Mouse (Mus musculus): Measurements from ENCODE around the gene Trabd. TPM values are rescaled to one million over a fixed set of nuclear protein-coding genes. Genes with fewer than 3 reads are reported as not detected.
A peak's percentile ranks its signal among the peaks of the same experiment; 100 is the strongest.

The Trabd gene
- polyA plus RNA-seq, 1 experiment from 2014 or later, result 39.2 TPM

DNA sequence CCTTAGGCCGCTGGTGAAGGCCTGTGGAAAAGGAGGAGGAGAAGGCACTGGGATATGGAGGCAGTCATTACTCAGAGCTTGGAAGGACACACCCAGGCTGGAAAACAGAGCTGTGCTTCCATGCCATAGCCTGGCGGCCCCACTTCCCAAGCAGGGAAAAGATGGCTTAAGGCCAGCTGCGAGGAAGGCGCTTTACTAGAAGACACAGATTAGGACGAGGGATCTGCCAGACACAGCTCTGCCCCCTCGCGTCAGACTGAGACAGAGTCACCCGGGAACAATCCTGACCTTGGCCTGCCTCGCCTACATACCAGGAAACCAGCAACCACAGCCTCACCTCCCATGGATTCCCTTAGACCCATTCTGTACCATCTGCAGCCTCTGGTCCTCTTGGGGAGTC lies 35.2 kb downstream of the Trabd start:
- no peak for ATAC-seq
- Histone ChIP-seq H3K9me3 (ENCODE audit: control insufficient read depth, low read length) (no peaks in the 10 kb centered on the region), H3K4me1 (ENCODE audit: control insufficient read depth, insufficient read depth, low read depth, low read length) (no peaks in the 10 kb centered on the region), H3K9ac (ENCODE audit: low read depth, low read length) (no peak overlapping the region), H3K27me3 (replicated peaks; ENCODE audit: control insufficient read depth, insufficient read depth, low read length) (no peaks in the 10 kb centered on the region), H3K27ac (ENCODE audit: low read depth, low read length) (no peak overlapping the region), H3K4me2 (ENCODE audit: low read length) (no peak overlapping the region), H3K4me3 (ENCODE audit: low read length) (no peak overlapping the region), H3K36me3 (ENCODE audit: control insufficient read depth, insufficient read depth, low read length) (peaks cover 52% of the 10 kb centered on the region)
- 88% methylated on average over 9 of the region's 9 CpGs for WGBS

DNA sequence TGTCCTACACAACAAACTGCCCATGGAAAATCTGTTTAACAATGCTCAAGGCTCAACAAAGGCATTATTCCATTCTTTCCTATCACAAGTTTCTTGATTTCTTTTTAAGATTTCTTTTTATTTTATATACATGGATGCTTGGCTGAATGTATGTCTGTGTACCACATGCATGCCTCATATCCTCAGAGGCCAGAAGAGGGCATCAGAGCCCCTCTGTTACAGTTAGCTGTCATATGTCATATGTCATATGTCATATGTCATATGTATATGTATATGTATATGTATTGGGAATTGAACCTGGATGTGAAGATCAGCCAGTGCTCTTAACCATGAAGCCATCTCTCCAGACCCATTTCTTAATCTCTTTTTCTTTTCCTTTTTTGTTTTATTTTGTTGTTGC lies 43.1 kb downstream of the Trabd start:
- Histone ChIP-seq H3K36me3 (ENCODE audit: control insufficient read depth, insufficient read depth, low read length) (peaks cover 18% of the 10 kb centered on the region), H3K4me3 (ENCODE audit: low read length) (no peak overlapping the region), H3K9me3 (ENCODE audit: control insufficient read depth, low read length) (no peaks in the 10 kb centered on the region), H3K27me3 (replicated peaks; ENCODE audit: control insufficient read depth, insufficient read depth, low read length) (no peaks in the 10 kb centered on the region), H3K9ac (ENCODE audit: low read depth, low read length) (no peak overlapping the region), H3K27ac (ENCODE audit: low read depth, low read length) (no peak overlapping the region), H3K4me2 (ENCODE audit: low read length) (no peak overlapping the region), H3K4me1 (ENCODE audit: control insufficient read depth, insufficient read depth, low read depth, low read length) (peaks cover 30% of the 10 kb centered on the region)
- ATAC-seq, result no peak

DNA sequence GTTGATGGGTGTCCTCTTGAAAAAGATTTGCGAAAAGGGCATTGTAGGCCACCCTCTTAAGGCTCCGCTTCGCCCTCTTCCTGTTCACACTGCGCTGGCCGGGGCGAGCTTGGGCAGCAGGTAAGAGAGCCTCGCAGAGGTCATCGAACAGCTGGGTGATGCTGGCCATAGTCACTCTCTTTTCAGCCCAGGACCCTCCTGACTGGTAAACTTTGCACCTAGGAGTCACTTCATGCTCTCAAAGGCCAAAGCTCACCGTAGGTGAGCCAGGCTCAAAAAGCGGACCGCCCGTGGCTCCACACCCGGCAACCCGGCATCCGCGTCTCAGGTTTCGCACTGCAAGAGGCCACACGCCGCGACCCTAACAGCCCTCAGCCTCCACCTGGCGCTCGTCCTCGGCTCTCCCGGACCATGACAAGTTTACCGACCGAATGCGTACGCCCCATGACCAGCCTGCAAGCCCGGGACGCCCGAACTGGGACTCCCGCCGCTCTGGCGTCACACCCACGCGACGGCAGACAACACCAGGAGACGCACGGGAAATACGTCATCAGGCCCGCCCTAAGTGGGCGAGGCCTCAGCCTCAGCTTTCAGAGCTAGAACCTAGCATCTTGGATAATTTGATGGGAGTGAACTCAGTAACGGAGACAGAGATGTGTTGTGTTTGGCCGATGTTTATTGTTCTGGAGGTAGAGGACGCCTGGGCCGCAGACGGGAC lies 47.9 kb downstream of the Trabd start, which contains the start of gene Tubgcp6:
Gene Tubgcp6 (minus strand): TSS at position 464 of the 718 bp plus-strand sequence.
- peak within 1 kb of the TSS; percentile 91 for H3K4me3 ChIP-seq (ENCODE audit: low read length)
- H3K9ac ChIP-seq (ENCODE audit: low read depth, low read length), result peak within 1 kb of the TSS; percentile 86
- peak within 1 kb of the TSS; percentile 98 for H3K4me2 ChIP-seq (ENCODE audit: low read length)
- H3K4me1 ChIP-seq (ENCODE audit: control insufficient read depth, insufficient read depth, low read depth, low read length), result peaks cover 43% of the 10 kb centered on the region
- no peaks in the 10 kb centered on the region for H3K27me3 ChIP-seq (replicated peaks; ENCODE audit: control insufficient read depth, insufficient read depth, low read length)
- no peaks in the 10 kb centered on the region for H3K9me3 ChIP-seq (ENCODE audit: control insufficient read depth, low read length)
- H3K27ac ChIP-seq (ENCODE audit: low read depth, low read length), result peak within 1 kb of the TSS; percentile 89
- ATAC-seq, result peak; percentile 85
- under 1% methylated on average over 47 of the region's 47 CpGs for WGBS
- H3K36me3 ChIP-seq (ENCODE audit: control insufficient read depth, insufficient read depth, low read length), result no peaks in the 10 kb centered on the region

DNA sequence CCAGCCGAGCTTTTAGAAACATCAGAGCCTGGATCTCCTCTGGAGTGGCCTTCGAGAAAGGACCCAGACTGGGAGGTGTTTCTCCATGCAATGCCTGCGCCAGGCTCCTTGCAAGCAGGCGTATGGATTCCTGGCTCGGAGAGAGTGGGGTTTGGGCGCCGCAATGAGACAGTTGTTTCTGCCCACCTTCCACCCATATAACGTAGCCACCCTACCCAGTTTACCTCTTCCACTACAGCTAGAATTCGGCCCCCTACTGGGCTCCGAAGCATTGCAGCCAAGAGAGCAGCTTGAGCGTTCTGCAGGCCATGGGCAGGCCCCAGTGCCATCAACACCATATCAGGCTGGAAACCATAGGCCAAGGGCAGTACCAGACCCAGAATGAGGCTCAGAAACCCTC lies 48.7 kb downstream of the Trabd start:
- no peaks in the 10 kb centered on the region for H3K9me3 ChIP-seq (ENCODE audit: control insufficient read depth, low read length)
- WGBS, result 34% methylated on average over 11 of the region's 11 CpGs
- no peaks in the 10 kb centered on the region for H3K27me3 ChIP-seq (replicated peaks; ENCODE audit: control insufficient read depth, insufficient read depth, low read length)
- peak overlapping the region; percentile 78 for H3K4me2 ChIP-seq (ENCODE audit: low read length)
- ATAC-seq, result 0 out of 2 replicates have a peak, but pooled peaks have one; percentile 7
- H3K27ac ChIP-seq (ENCODE audit: low read depth, low read length), result peak overlapping the region; percentile 89
- peak overlapping the region; percentile 91 for H3K4me3 ChIP-seq (ENCODE audit: low read length)
- peak overlapping the region; percentile 86 for H3K9ac ChIP-seq (ENCODE audit: low read depth, low read length)
- H3K4me1 ChIP-seq (ENCODE audit: control insufficient read depth, insufficient read depth, low read depth, low read length), result peaks cover 47% of the 10 kb centered on the region
- no peaks in the 10 kb centered on the region for H3K36me3 ChIP-seq (ENCODE audit: control insufficient read depth, insufficient read depth, low read length)

DNA sequence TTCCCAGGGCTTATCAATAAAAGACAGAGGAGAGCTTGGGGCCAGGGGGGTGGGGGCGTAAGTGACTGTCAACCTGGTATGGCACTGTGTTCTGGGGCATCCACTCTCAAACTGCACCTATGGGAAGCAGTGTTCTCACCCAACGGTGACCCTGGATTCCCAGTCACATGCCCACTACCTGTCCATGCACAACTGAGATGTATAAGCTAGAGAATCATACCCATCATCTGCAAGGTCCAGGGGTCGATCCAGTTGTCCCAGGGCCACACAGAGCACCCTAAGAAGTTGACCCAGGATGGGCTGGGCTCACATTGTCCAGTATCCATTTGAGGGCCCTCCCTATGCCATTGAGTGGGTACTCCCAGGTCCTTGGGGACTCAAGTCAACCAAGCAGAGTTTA lies 49.4 kb downstream of the Trabd start:
- Histone ChIP-seq H3K4me2 (ENCODE audit: low read length) (no peak overlapping the region), H3K4me1 (ENCODE audit: control insufficient read depth, insufficient read depth, low read depth, low read length) (peaks cover 51% of the 10 kb centered on the region), H3K36me3 (ENCODE audit: control insufficient read depth, insufficient read depth, low read length) (no peaks in the 10 kb centered on the region)

DNA sequence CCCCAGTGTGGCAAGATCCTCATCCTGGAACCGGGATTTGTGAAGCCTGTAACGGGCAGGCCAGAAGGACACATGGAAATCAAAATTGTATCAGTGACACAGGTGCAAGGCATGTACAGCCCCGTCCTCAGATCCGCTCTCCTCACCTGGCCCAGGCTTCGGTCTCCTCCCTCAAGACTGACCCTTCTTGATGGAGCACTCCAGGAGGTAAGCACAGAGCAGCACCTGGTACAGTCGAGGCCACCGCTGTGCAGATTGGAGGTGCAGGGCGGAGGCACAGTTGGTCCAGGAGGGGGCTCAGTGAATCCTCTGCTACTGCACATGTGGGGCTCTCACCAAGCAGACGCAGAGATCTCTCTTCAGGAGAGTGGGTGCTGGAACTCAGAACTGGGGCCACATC lies 50.4 kb downstream of the Trabd start:
- no peaks in the 10 kb centered on the region for H3K36me3 ChIP-seq (ENCODE audit: control insufficient read depth, insufficient read depth, low read length)
- no peak overlapping the region for H3K4me3 ChIP-seq (ENCODE audit: low read length)
- H3K9me3 ChIP-seq (ENCODE audit: control insufficient read depth, low read length), result no peaks in the 10 kb centered on the region
- no peak overlapping the region for H3K27ac ChIP-seq (ENCODE audit: low read depth, low read length)
- no peaks in the 10 kb centered on the region for H3K27me3 ChIP-seq (replicated peaks; ENCODE audit: control insufficient read depth, insufficient read depth, low read length)
- H3K4me2 ChIP-seq (ENCODE audit: low read length), result no peak overlapping the region
- 96% methylated on average over 9 of the region's 9 CpGs for WGBS
- peaks cover 42% of the 10 kb centered on the region for H3K4me1 ChIP-seq (ENCODE audit: control insufficient read depth, insufficient read depth, low read depth, low read length)
- no peak for ATAC-seq
- no peak overlapping the region for H3K9ac ChIP-seq (ENCODE audit: low read depth, low read length)

More for the DNA sequence above, 49.4 kb downstream of the Trabd start:
- WGBS, result 91% methylated on average over 3 of the region's 3 CpGs
- ATAC-seq, result no peak
- H3K27me3 ChIP-seq (replicated peaks; ENCODE audit: control insufficient read depth, insufficient read depth, low read length), result no peaks in the 10 kb centered on the region
- H3K27ac ChIP-seq (ENCODE audit: low read depth, low read length), result no peak overlapping the region
- no peaks in the 10 kb centered on the region for H3K9me3 ChIP-seq (ENCODE audit: control insufficient read depth, low read length)
- H3K4me3 ChIP-seq (ENCODE audit: low read length), result no peak overlapping the region
- peak overlapping the region; percentile 31; the same call in 1 of the 2 replicates for H3K9ac ChIP-seq (ENCODE audit: low read depth, low read length)

DNA sequence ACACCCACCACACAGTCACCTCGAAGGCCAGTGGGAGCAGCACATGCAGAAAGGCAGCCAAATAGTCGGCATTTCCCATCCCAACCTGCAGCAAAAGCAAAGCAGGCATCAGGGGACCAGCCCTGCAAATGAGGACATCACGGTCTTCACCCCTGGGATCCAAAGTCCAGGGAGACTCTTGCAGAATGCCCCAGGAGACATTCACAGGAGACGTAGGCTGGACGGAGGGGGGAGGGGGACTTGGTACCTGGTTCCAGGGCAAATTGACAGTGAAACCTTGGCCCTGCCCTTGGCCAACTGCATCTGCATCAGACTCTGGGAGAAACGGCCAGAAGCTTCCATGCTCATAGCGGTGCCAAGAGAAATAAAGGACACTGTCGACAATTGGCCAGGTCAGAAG lies 51.7 kb downstream of the Trabd start:
- Histone ChIP-seq H3K4me1 (ENCODE audit: control insufficient read depth, insufficient read depth, low read depth, low read length) (peaks cover 30% of the 10 kb centered on the region), H3K9me3 (ENCODE audit: control insufficient read depth, low read length) (no peaks in the 10 kb centered on the region), H3K4me3 (ENCODE audit: low read length) (no peak overlapping the region), H3K27ac (ENCODE audit: low read depth, low read length) (no peak overlapping the region), H3K36me3 (ENCODE audit: control insufficient read depth, insufficient read depth, low read length) (no peaks in the 10 kb centered on the region), H3K4me2 (ENCODE audit: low read length) (no peak overlapping the region), H3K9ac (ENCODE audit: low read depth, low read length) (no peak overlapping the region), H3K27me3 (replicated peaks; ENCODE audit: control insufficient read depth, insufficient read depth, low read length) (no peaks in the 10 kb centered on the region)
- 86% methylated on average over 8 of the region's 8 CpGs for WGBS
- ATAC-seq, result no peak

DNA sequence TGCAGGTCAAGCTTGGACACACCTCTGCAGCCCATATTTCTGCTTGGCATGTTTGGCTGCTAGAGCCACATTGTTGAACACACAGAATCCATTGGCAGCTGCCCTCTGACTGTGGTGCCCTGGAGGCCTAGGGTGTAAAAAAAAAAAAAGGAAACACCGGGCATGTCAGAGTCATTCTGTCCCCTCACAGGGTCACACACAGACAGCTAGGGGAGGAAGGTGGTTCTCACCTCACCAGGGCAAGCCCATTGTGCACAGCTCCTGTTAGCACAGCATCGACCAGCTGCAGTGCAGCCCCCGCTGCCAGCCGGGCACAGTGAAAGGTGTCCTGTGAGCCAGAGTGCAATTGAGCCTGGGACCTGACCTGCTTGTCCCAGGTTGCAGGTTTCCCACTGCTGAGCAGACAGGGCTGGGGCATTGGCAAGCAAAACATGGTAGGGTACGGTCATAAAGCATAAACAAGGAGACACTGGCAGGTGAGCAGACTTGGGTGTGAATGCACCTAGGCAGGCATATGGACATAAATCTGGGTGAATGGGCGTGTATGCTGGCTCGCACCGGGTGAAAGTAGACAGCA lies 52.5 kb downstream of the Trabd start:
- H3K4me1 ChIP-seq (ENCODE audit: control insufficient read depth, insufficient read depth, low read depth, low read length), result peaks cover 21% of the 10 kb centered on the region
- peak overlapping the region; percentile 14; the same call in 1 of the 2 replicates for H3K27ac ChIP-seq (ENCODE audit: low read depth, low read length)
- H3K9ac ChIP-seq (ENCODE audit: low read depth, low read length), result peak overlapping the region; percentile 81
- peak overlapping the region; percentile 64 for H3K4me2 ChIP-seq (ENCODE audit: low read length)
- ATAC-seq, result no peak
- H3K9me3 ChIP-seq (ENCODE audit: control insufficient read depth, low read length), result no peaks in the 10 kb centered on the region
- peak overlapping the region; percentile 65 for H3K4me3 ChIP-seq (ENCODE audit: low read length)
- 86% methylated on average over 8 of the region's 8 CpGs for WGBS
- H3K36me3 ChIP-seq (ENCODE audit: control insufficient read depth, insufficient read depth, low read length), result no peaks in the 10 kb centered on the region
- H3K27me3 ChIP-seq (replicated peaks; ENCODE audit: control insufficient read depth, insufficient read depth, low read length), result no peaks in the 10 kb centered on the region

All from hindbrain, embryonic 16.5 days (tissue).